Mouse (Mus musculus) stomach, postnatal 0 days (tissue): ENCODE measurements at regions not wholly inside any gene's neighbourhood (a gene's known extent, or its start where the extent isn't known, plus 50 kb on each side); places are given as distances from the start of the nearest gene placed in this dataset.
A peak's percentile ranks its signal among the peaks of the same experiment; 100 is the strongest.

Source experiments
- ATAC-seq: fragments of 200-750 bp; cut with Nextera tagmentation; 2 replicates; pipeline ENCODE4 v1.8.0; 2017; ENCODE audit not compliant: low FRiP score, low TSS enrichment
- DNase-seq: peaks from one replicate; pipeline ENCODE4 v3.0.0-alpha.2; 2016; ENCODE audit warnings: low spot score
- H3K27ac ChIP-seq: fragments of 300-500 bp; sonication (generic); replicated peaks from 2 replicates; pipeline ENCODE4 v1.5.1; 2014; ENCODE audit warnings: mild to moderate bottlenecking, control low read depth
- H3K27me3 ChIP-seq: fragments of 300-500 bp; sonication (generic); 2 replicates; pipeline ENCODE4 v1.6.1; 2014; ENCODE audit warnings: low read length; ENCODE audit not compliant: control insufficient read depth, insufficient read depth
- H3K36me3 ChIP-seq: fragments of 300-500 bp; sonication (generic); 2 replicates; pipeline ENCODE4 v1.6.1; 2014; ENCODE audit warnings: low read length, mixed read lengths; ENCODE audit not compliant: control insufficient read depth, insufficient read depth
- H3K4me1 ChIP-seq: fragments of 300-500 bp; sonication (generic); replicated peaks from 2 replicates; pipeline ENCODE4 v1.6.1; 2014; ENCODE audit warnings: antibody characterized with exemption; ENCODE audit not compliant: control insufficient read depth, insufficient read depth
- H3K4me2 ChIP-seq: fragments of 300-500 bp; sonication (generic); replicated peaks from 2 replicates; pipeline ENCODE4 v1.6.1; 2014; ENCODE audit warnings: low read depth, mild to moderate bottlenecking, control low read depth, moderate library complexity
- H3K4me3 ChIP-seq: fragments of 300-500 bp; sonication (generic); 2 replicates; pipeline ENCODE4 v1.5.1; 2014; ENCODE audit warnings: low read depth, low read length, control low read depth
- H3K9ac ChIP-seq: fragments of 300-500 bp; sonication (generic); 2 replicates; pipeline ENCODE4 v1.6.1; 2014; ENCODE audit warnings: mild to moderate bottlenecking, low read length, control low read depth, mixed read lengths
- H3K9me3 ChIP-seq: fragments of 300-500 bp; sonication (generic); 2 replicates; pipeline ENCODE4 v1.6.1; 2016; ENCODE audit warnings: low read length; ENCODE audit not compliant: control insufficient read depth
- CTCF ChIP-seq: IDR thresholded peaks from 2 replicates; pipeline ENCODE4 v1.5.1; 2016; ENCODE audit warnings: antibody characterized with exemption, low read depth, mild to moderate bottlenecking, moderate library complexity
- EP300 ChIP-seq: optimal IDR thresholded peaks from 2 replicates; pipeline ENCODE3; 2016; ENCODE audit warnings: antibody characterized with exemption
- WGBS: fragments of 180-500 bp; shearing (Covaris S2); extraction: QIAGEN DNeasy Blood & Tissue Kit; methylation state at CpG from one replicate; pipeline ENCODE4 v1.1.7; 2014; 5-methylcytosine and 5-hydroxymethylcytosine counted together

DNA sequence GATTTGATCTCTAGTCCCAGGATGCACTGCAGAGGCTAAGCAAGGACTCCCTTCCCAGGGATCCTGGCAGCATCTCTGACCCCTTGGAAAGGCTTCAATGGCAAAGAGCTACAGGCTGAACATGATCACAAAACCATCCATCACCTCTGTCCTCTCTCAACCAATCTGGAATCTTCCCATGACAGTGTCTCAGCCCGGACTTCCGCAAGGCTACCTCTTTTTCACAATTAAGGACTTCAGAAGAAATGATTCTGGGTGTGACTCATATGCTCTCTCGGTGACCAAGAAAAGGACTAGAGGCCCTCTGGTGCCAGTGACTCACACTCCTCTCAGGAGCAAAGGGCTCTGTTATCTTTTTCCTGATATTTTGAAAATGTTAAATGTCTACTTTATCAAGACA is 173.6 kb upstream of the Irf2bp2 start:
- ATAC-seq (peak; percentile 52; the same call in 1 of the 2 replicates), DNase-seq (peak; percentile 29)
- Histone ChIP-seq H3K27ac (peak overlapping the region; percentile 74), H3K36me3 (no peaks in the 10 kb centered on the region), H3K27me3 (no peaks in the 10 kb centered on the region), H3K4me2 (no peak overlapping the region), H3K9ac (no peak overlapping the region), H3K4me3 (no peak overlapping the region), H3K9me3 (no peaks in the 10 kb centered on the region), H3K4me1 (no peaks in the 10 kb centered on the region)
- no peak for TF ChIP-seq CTCF
- no peak for TF ChIP-seq EP300
- WGBS: 62% methylated on average over 3 of the region's 3 CpGs

- Histone ChIP-seq H3K4me3 (no peak overlapping the region), H3K4me1 (no peaks in the 10 kb centered on the region), H3K36me3 (no peaks in the 10 kb centered on the region), H3K4me2 (no peak overlapping the region), H3K9ac (no peak overlapping the region), H3K9me3 (no peaks in the 10 kb centered on the region), H3K27ac (peak overlapping the region; percentile 53), H3K27me3 (no peaks in the 10 kb centered on the region)
- TF ChIP-seq EP300 (no peak), CTCF (no peak)
- DNase-seq: no peak
- WGBS: 74% methylated on average over 6 of the region's 6 CpGs
- ATAC-seq: peak; percentile 37
Measured at GRCm38 (mm10) chr8:126765693-126766238, 172.0 kb upstream of the Irf2bp2 start.

DNA sequence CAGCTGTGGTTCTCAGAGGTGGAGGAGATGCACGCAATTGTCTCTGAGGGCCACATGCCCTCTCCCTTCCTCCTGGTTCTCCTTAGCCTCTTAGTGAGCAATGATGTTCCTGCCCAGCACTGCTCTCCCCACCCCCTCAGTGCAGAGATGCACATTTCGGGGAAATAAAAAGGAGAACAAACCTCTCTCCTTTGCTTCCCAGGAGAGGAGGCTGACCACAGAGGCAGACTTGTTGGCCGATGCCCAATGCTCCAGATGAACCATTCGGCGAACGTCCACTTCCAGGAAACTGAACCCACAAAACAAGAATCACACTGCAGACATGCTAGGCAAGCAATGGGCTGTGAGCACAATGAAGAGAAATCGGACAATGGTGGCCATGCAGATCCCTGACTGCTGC is 169.8 kb upstream of the Irf2bp2 start:
- DNase-seq: no peak
- 73% methylated on average over 7 of the region's 7 CpGs for WGBS
- Histone ChIP-seq H3K4me1 (no peaks in the 10 kb centered on the region), H3K36me3 (no peaks in the 10 kb centered on the region), H3K4me2 (no peak overlapping the region), H3K27me3 (no peaks in the 10 kb centered on the region), H3K9me3 (no peaks in the 10 kb centered on the region), H3K4me3 (no peak overlapping the region), H3K27ac (no peak overlapping the region; the same call in 1 of the 2 replicates), H3K9ac (no peak overlapping the region)
- no peak for ATAC-seq
- no peak for TF ChIP-seq EP300
- TF ChIP-seq CTCF: no peak

GRCm38 (mm10) chr8:126759711-126760110 is 165.9 kb upstream of the Irf2bp2 start:
- WGBS: 47% methylated on average over 7 of the region's 7 CpGs
- no peak overlapping the region for H3K27ac ChIP-seq

GRCm38 (mm10) chr8:126758951-126759350 is 165.2 kb upstream of the Irf2bp2 start:
- ATAC-seq: no peak
- Histone ChIP-seq H3K4me2 (no peak overlapping the region), H3K9ac (no peak overlapping the region), H3K27ac (no peak overlapping the region), H3K4me3 (no peak overlapping the region), H3K4me1 (no peaks in the 10 kb centered on the region), H3K9me3 (no peaks in the 10 kb centered on the region), H3K27me3 (no peaks in the 10 kb centered on the region), H3K36me3 (no peaks in the 10 kb centered on the region)
- DNase-seq: no peak
- WGBS: 90% methylated on average over 4 of the region's 4 CpGs
- TF ChIP-seq CTCF: no peak

More at GRCm38 (mm10) chr8:126759711-126760110, 165.9 kb upstream of the Irf2bp2 start:
- TF ChIP-seq CTCF (no peak), EP300 (no peak)
- Histone ChIP-seq H3K4me3 (no peak overlapping the region), H3K27me3 (no peaks in the 10 kb centered on the region), H3K4me1 (no peaks in the 10 kb centered on the region), H3K36me3 (no peaks in the 10 kb centered on the region), H3K9ac (no peak overlapping the region), H3K4me2 (no peak overlapping the region), H3K9me3 (no peaks in the 10 kb centered on the region)
- DNase-seq: no peak
- 0 out of 2 replicates have a peak, but pooled peaks have one; percentile 22 for ATAC-seq

- peak overlapping the region; percentile 61 for H3K27ac ChIP-seq
- 64% methylated on average over 12 of the region's 12 CpGs for WGBS
- TF ChIP-seq CTCF (peak; percentile 51), EP300 (no peak)
Measured at GRCm38 (mm10) chr8:126757951-126758757, 164.4 kb upstream of the Irf2bp2 start.

More at GRCm38 (mm10) chr8:126757951-126758757, 164.4 kb upstream of the Irf2bp2 start:
- Histone ChIP-seq H3K9ac (no peak overlapping the region), H3K27me3 (no peaks in the 10 kb centered on the region), H3K9me3 (no peaks in the 10 kb centered on the region), H3K36me3 (no peaks in the 10 kb centered on the region), H3K4me3 (no peak overlapping the region), H3K4me2 (no peak overlapping the region), H3K4me1 (no peaks in the 10 kb centered on the region)
- ATAC-seq (peak; percentile 48; the same call in 1 of the 2 replicates), DNase-seq (peak; percentile 34)
